Mouse (Mus musculus): ENCODE results near the gene AC161166.1.

AC161166.1 gene

GRCm38 (mm10) chr7:24512355-24512754, at the start of gene AC161166.1:
Gene AC161166.1 (minus strand): TSS chr7:24512455.
- DNase-seq (ENCODE audit: low spot score in 2 of 2), result no peak

GRCm38 (mm10) chr7:24561450-24561849, 49.2 kb upstream of the AC161166.1 start:
- no peak for DNase-seq (ENCODE audit: low spot score in 2 of 2)

- no peak for DNase-seq (ENCODE audit: low spot score in 2 of 2)
Measured at GRCm38 (mm10) chr7:24555786-24556185, 43.5 kb upstream of the AC161166.1 start.

GRCm38 (mm10) chr7:24551985-24552759, 39.9 kb upstream of the AC161166.1 start:
- DNase-seq (ENCODE audit: low spot score in 2 of 2), result no peak

GRCm38 (mm10) chr7:24547534-24548036, 35.3 kb upstream of the AC161166.1 start:
- DNase-seq (ENCODE audit: low spot score in 2 of 2), result no peak

GRCm38 (mm10) chr7:24546634-24547389, 34.6 kb upstream of the AC161166.1 start:
- peak; percentile 97 for DNase-seq (ENCODE audit: low spot score in 2 of 2)

GRCm38 (mm10) chr7:24546068-24546614, 33.9 kb upstream of the AC161166.1 start, which contains the start of the genes Pinlyp and Xrcc1:
Gene Pinlyp (minus strand): TSS chr7:24546118.
Gene Xrcc1 (plus strand): TSS chr7:24546289.
- no peak for DNase-seq (ENCODE audit: low spot score in 2 of 2)

GRCm38 (mm10) chr7:24544506-24544905, 32.3 kb upstream of the AC161166.1 start:
- DNase-seq (ENCODE audit: low spot score in 2 of 2), result no peak

- no peak for DNase-seq (ENCODE audit: low spot score in 2 of 2)
Measured at GRCm38 (mm10) chr7:24539686-24540085, 27.4 kb upstream of the AC161166.1 start.

GRCm38 (mm10) chr7:24538701-24539100, 26.4 kb upstream of the AC161166.1 start:
- DNase-seq (ENCODE audit: low spot score in 2 of 2), result no peak

- DNase-seq (ENCODE audit: low spot score in 2 of 2), result no peak
Measured at GRCm38 (mm10) chr7:24538154-24538553, 25.9 kb upstream of the AC161166.1 start.

- no peak for DNase-seq (ENCODE audit: low spot score in 2 of 2)
Measured at GRCm38 (mm10) chr7:24537591-24537990, 25.3 kb upstream of the AC161166.1 start.

- no peak for DNase-seq (ENCODE audit: low spot score in 2 of 2)
Measured at GRCm38 (mm10) chr7:24537081-24537480, 24.8 kb upstream of the AC161166.1 start.

- DNase-seq (ENCODE audit: low spot score in 2 of 2), result no peak
Measured at GRCm38 (mm10) chr7:24534301-24534700, 22.0 kb upstream of the AC161166.1 start.

GRCm38 (mm10) chr7:24533806-24534205, 21.6 kb upstream of the AC161166.1 start:
- no peak for DNase-seq (ENCODE audit: low spot score in 2 of 2)

- no peak for DNase-seq (ENCODE audit: low spot score in 2 of 2)
Measured at GRCm38 (mm10) chr7:24533031-24533571, 20.8 kb upstream of the AC161166.1 start.

GRCm38 (mm10) chr7:24531211-24531971, 19.1 kb upstream of the AC161166.1 start:
- DNase-seq (ENCODE audit: low spot score in 2 of 2), result peak; percentile 51 to 74

- DNase-seq (ENCODE audit: low spot score in 2 of 2), result peak; percentile 93
Measured at GRCm38 (mm10) chr7:24530062-24530931, 18.0 kb upstream of the AC161166.1 start, which contains the start of gene Irgq. Gene Irgq (plus strand): TSS chr7:24530689.

GRCm38 (mm10) chr7:24529580-24529979, 17.3 kb upstream of the AC161166.1 start:
- DNase-seq (ENCODE audit: low spot score in 2 of 2), result no peak

GRCm38 (mm10) chr7:24528861-24529260, 16.6 kb upstream of the AC161166.1 start:
- no peak for DNase-seq (ENCODE audit: low spot score in 2 of 2)
